Mouse (Mus musculus): ENCODE data around the gene Gpr83. TPM values are rescaled to one million over a fixed set of nuclear protein-coding genes. Genes with fewer than 3 reads are reported as not detected.

The Gpr83 gene
- polyA plus RNA-seq, 1 experiment = not detected

- Histone ChIP-seq H3K4me2 (ENCODE audit: low read depth) (no peak within 1 kb of the TSS), H3K79me2 (ENCODE audit: control insufficient read depth, insufficient read depth) (no peaks in the 10 kb centered on the region), H3ac (ENCODE audit: control insufficient read depth, insufficient read length) (no peak within 1 kb of the TSS), H3K27me3 (ENCODE audit: control insufficient read depth, insufficient read depth, insufficient read length) (peaks cover 25% of the 10 kb centered on the region), H3K4me3 (no peak within 1 kb of the TSS), H3K36me3 (ENCODE audit: control insufficient read depth, insufficient read depth) (no peaks in the 10 kb centered on the region)
- no peak for TF ChIP-seq MYOG (IDR thresholded peaks at IDR 0.05; ENCODE audit: control insufficient read depth in 1 of 3, insufficient read depth in 1 of 3, insufficient read length in 2 of 3, low read depth in 2 of 3)
- no peak for TF ChIP-seq REST (IDR thresholded peaks at IDR 0.05; ENCODE audit: insufficient read depth, insufficient read length)
- no peak for TF ChIP-seq SRF (IDR thresholded peaks at IDR 0.05; ENCODE audit: control insufficient read depth, insufficient read length, low read depth)
Observed at GRCm38 (mm10) chr9:14903581-14904378, 43.8 kb downstream of the Gpr83 start, which contains the start of gene Izumo1r. TSS of gene Izumo1r (minus strand) at chr9:14903949.

GRCm38 (mm10) chr9:14904741-14905475 lies 44.9 kb downstream of the Gpr83 start:
- Histone ChIP-seq H3K79me2 (ENCODE audit: control insufficient read depth, insufficient read depth) (no peaks in the 10 kb centered on the region), H3K27me3 (ENCODE audit: control insufficient read depth, insufficient read depth, insufficient read length) (peaks cover 25% of the 10 kb centered on the region), H3K4me2 (ENCODE audit: low read depth) (no peak overlapping the region), H3ac (ENCODE audit: control insufficient read depth, insufficient read length) (no peak overlapping the region), H3K4me3 (no peak overlapping the region), H3K36me3 (ENCODE audit: control insufficient read depth, insufficient read depth) (no peaks in the 10 kb centered on the region)
- TF ChIP-seq MYOD1 (IDR thresholded peaks at IDR 0.05; ENCODE audit: control insufficient read depth in 1 of 3, insufficient read length in 2 of 3, low read depth in 2 of 3) (no peak), MYOG (IDR thresholded peaks at IDR 0.05; ENCODE audit: control insufficient read depth in 1 of 3, insufficient read depth in 1 of 3, insufficient read length in 2 of 3, low read depth in 2 of 3) (no peak), SRF (IDR thresholded peaks at IDR 0.05; ENCODE audit: control insufficient read depth, insufficient read length, low read depth) (no peak), CEBPB (IDR thresholded peaks at IDR 0.05; ENCODE audit: insufficient read depth, poor library complexity, severe bottlenecking) (no peak), TCF3 (IDR thresholded peaks at IDR 0.05; ENCODE audit: insufficient read length, low read depth) (no peak), MAX (IDR thresholded peaks at IDR 0.05; ENCODE audit: low read depth) (no peak), REST (IDR thresholded peaks at IDR 0.05; ENCODE audit: insufficient read depth, insufficient read length) (no peak), USF1 (IDR thresholded peaks at IDR 0.05; ENCODE audit: low read depth) (no peak), POLR2AphosphoS2 (IDR thresholded peaks at IDR 0.05; ENCODE audit: insufficient read length, low read depth) (no peak), E2F4 (IDR thresholded peaks at IDR 0.05; ENCODE audit: insufficient read depth) (no peak), TCF12 (IDR thresholded peaks at IDR 0.05; ENCODE audit: insufficient read depth, poor library complexity, severe bottlenecking) (no peak), POLR2A (IDR thresholded peaks at IDR 0.05; ENCODE audit: insufficient read length, low read depth) (no peak)

DNA sequence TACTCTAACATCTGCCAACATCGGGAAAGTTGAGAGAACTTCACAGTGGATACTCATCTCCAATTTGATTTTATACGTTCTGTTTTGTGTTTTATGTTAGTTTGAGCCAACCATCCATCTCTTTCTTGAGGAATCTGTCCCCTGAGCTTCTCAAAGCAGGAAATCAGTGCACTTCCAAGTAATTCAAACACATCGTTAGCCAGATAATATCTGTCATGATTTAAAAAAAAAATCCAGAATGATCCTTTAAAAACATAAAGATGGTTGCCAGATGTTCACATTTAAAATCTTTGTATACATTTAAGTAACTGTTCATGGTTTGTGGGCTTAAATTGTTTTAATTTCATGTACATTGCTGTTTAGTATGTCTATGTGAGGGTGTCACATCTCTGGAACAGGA lies 45.9 kb downstream of the Gpr83 start:
- TF ChIP-seq E2F4 (IDR thresholded peaks at IDR 0.05; ENCODE audit: insufficient read depth) = no peak
- TF ChIP-seq CEBPB (IDR thresholded peaks at IDR 0.05; ENCODE audit: insufficient read depth, poor library complexity, severe bottlenecking) = no peak
- TF ChIP-seq MAX (IDR thresholded peaks at IDR 0.05; ENCODE audit: low read depth) = no peak
- TF ChIP-seq MYOD1 (IDR thresholded peaks at IDR 0.05; ENCODE audit: control insufficient read depth in 1 of 3, insufficient read length in 2 of 3, low read depth in 2 of 3) = no peak
- no peak for TF ChIP-seq TCF12 (IDR thresholded peaks at IDR 0.05; ENCODE audit: insufficient read depth, poor library complexity, severe bottlenecking)
- TF ChIP-seq POLR2A (IDR thresholded peaks at IDR 0.05; ENCODE audit: insufficient read length, low read depth) = no peak
- no peak for TF ChIP-seq MYOG (IDR thresholded peaks at IDR 0.05; ENCODE audit: control insufficient read depth in 1 of 3, insufficient read depth in 1 of 3, insufficient read length in 2 of 3, low read depth in 2 of 3)
- no peak for TF ChIP-seq TCF3 (IDR thresholded peaks at IDR 0.05; ENCODE audit: insufficient read length, low read depth)
- TF ChIP-seq REST (IDR thresholded peaks at IDR 0.05; ENCODE audit: insufficient read depth, insufficient read length) = no peak
- TF ChIP-seq POLR2AphosphoS2 (IDR thresholded peaks at IDR 0.05; ENCODE audit: insufficient read length, low read depth) = no peak
- no peak for TF ChIP-seq SRF (IDR thresholded peaks at IDR 0.05; ENCODE audit: control insufficient read depth, insufficient read length, low read depth)
- no peak for TF ChIP-seq USF1 (IDR thresholded peaks at IDR 0.05; ENCODE audit: low read depth)
- H3K27me3 ChIP-seq (ENCODE audit: control insufficient read depth, insufficient read depth, insufficient read length) = peaks cover 25% of the 10 kb centered on the region
- H3K36me3 ChIP-seq (ENCODE audit: control insufficient read depth, insufficient read depth) = no peaks in the 10 kb centered on the region
- H3K4me3 ChIP-seq = no peak overlapping the region
- no peak overlapping the region for H3K4me2 ChIP-seq (ENCODE audit: low read depth)
- H3K79me2 ChIP-seq (ENCODE audit: control insufficient read depth, insufficient read depth) = no peaks in the 10 kb centered on the region
- no peak overlapping the region for H3ac ChIP-seq (ENCODE audit: control insufficient read depth, insufficient read length)

DNA sequence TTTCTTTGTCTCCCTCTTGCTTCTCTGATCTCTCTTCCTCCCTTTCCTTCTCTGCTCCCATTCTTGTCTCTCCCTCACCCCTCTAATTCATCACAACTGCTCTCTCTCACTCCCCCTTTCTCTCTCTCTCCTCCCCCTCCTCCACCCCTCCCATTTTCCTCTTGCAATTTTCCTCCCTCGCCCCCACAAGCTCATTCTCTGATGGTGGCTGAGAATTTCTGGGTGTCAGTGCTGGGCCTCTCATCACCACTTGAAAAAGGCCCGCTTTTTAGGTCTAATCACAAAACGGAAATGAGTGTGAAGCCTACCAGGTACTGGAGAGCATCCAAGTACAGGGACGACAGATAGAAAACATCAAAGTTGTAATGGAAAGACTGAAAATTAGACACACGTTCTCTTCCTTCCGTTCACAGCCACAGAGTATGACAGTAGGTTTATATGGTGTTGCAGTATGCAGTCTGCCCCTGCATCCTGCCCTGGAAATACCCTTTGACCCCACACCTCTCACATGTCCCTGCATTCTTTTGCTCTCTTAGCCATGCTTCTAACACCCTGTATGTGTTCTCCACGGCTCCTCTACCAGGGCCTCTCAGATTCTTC lies 47.9 kb downstream of the Gpr83 start:
- Histone ChIP-seq H3K27me3 (ENCODE audit: control insufficient read depth, insufficient read depth, insufficient read length) (peaks cover 23% of the 10 kb centered on the region), H3K4me3 (no peak overlapping the region), H3ac (ENCODE audit: control insufficient read depth, insufficient read length) (no peak overlapping the region), H3K4me2 (ENCODE audit: low read depth) (no peak overlapping the region), H3K36me3 (ENCODE audit: control insufficient read depth, insufficient read depth) (no peaks in the 10 kb centered on the region), H3K79me2 (ENCODE audit: control insufficient read depth, insufficient read depth) (no peaks in the 10 kb centered on the region)
- no peak for TF ChIP-seq TCF12 (IDR thresholded peaks at IDR 0.05; ENCODE audit: insufficient read depth, poor library complexity, severe bottlenecking)
- TF ChIP-seq TCF3 (IDR thresholded peaks at IDR 0.05; ENCODE audit: insufficient read length, low read depth) = no peak
- TF ChIP-seq SRF (IDR thresholded peaks at IDR 0.05; ENCODE audit: control insufficient read depth, insufficient read length, low read depth) = no peak
- no peak for TF ChIP-seq REST (IDR thresholded peaks at IDR 0.05; ENCODE audit: insufficient read depth, insufficient read length)
- no peak for TF ChIP-seq USF1 (IDR thresholded peaks at IDR 0.05; ENCODE audit: low read depth)
- no peak for TF ChIP-seq POLR2A (IDR thresholded peaks at IDR 0.05; ENCODE audit: insufficient read length, low read depth)
- no peak for TF ChIP-seq MYOD1 (IDR thresholded peaks at IDR 0.05; ENCODE audit: control insufficient read depth in 1 of 3, insufficient read length in 2 of 3, low read depth in 2 of 3)
- TF ChIP-seq MAX (IDR thresholded peaks at IDR 0.05; ENCODE audit: low read depth) = no peak
- TF ChIP-seq E2F4 (IDR thresholded peaks at IDR 0.05; ENCODE audit: insufficient read depth) = no peak
- TF ChIP-seq CEBPB (IDR thresholded peaks at IDR 0.05; ENCODE audit: insufficient read depth, poor library complexity, severe bottlenecking) = no peak
- TF ChIP-seq POLR2AphosphoS2 (IDR thresholded peaks at IDR 0.05; ENCODE audit: insufficient read length, low read depth) = no peak
- TF ChIP-seq MYOG (IDR thresholded peaks at IDR 0.05; ENCODE audit: control insufficient read depth in 1 of 3, insufficient read depth in 1 of 3, insufficient read length in 2 of 3, low read depth in 2 of 3) = no peak
